Mouse (Mus musculus): Measurements from ENCODE around the gene 1700001K19Rik.
"Not testable (repeated sequence)": the region's sequence is repeated elsewhere in the genome, so short reads cannot be mapped to it uniquely, and the experiment has no call there.

1700001K19Rik gene

GRCm38 (mm10) chr12:110682561-110683299, at the start of gene 1700001K19Rik:
TSS of gene 1700001K19Rik (minus strand) at chr12:110682619.
- no peak for DNase-seq

GRCm38 (mm10) chr12:110726428-110726827, 44.0 kb upstream of the 1700001K19Rik start:
- no peak for DNase-seq

- DNase-seq, result no peak
Observed at GRCm38 (mm10) chr12:110725489-110725888, 43.1 kb upstream of the 1700001K19Rik start.

GRCm38 (mm10) chr12:110725051-110725450, 42.6 kb upstream of the 1700001K19Rik start:
- no peak for DNase-seq

GRCm38 (mm10) chr12:110716004-110716403, 33.6 kb upstream of the 1700001K19Rik start:
- DNase-seq, result no peak

- no peak for DNase-seq
Observed at GRCm38 (mm10) chr12:110714215-110714614, 31.8 kb upstream of the 1700001K19Rik start.

GRCm38 (mm10) chr12:110713784-110714183, 31.4 kb upstream of the 1700001K19Rik start:
- no peak for DNase-seq

- no peak for DNase-seq
Observed at GRCm38 (mm10) chr12:110711270-110711669, 28.9 kb upstream of the 1700001K19Rik start.

- no peak for DNase-seq
Observed at GRCm38 (mm10) chr12:110707451-110707850, 25.0 kb upstream of the 1700001K19Rik start.

GRCm38 (mm10) chr12:110706337-110707231, 24.2 kb upstream of the 1700001K19Rik start:
- DNase-seq, result peak; percentile 55 to 56

GRCm38 (mm10) chr12:110705419-110705818, 23.0 kb upstream of the 1700001K19Rik start:
- DNase-seq, result not testable (repeated sequence)

GRCm38 (mm10) chr12:110703682-110704081, 21.3 kb upstream of the 1700001K19Rik start:
- DNase-seq, result no peak

- DNase-seq, result peak; percentile 72 to 78
Observed at GRCm38 (mm10) chr12:110703008-110703471, 20.6 kb upstream of the 1700001K19Rik start.

- DNase-seq, result no peak
Observed at GRCm38 (mm10) chr12:110702556-110702955, 20.1 kb upstream of the 1700001K19Rik start, which contains the start of gene Hsp90aa1. TSS of gene Hsp90aa1 (minus strand) at chr12:110702728.

- DNase-seq, result not testable (repeated sequence)
Observed at GRCm38 (mm10) chr12:110701363-110701762, 18.9 kb upstream of the 1700001K19Rik start.

- DNase-seq, result no peak
Observed at GRCm38 (mm10) chr12:110700730-110701129, 18.3 kb upstream of the 1700001K19Rik start.

GRCm38 (mm10) chr12:110699171-110699547, 16.7 kb upstream of the 1700001K19Rik start:
- DNase-seq, result no peak

GRCm38 (mm10) chr12:110698523-110699170, 16.2 kb upstream of the 1700001K19Rik start:
- DNase-seq, result no peak

- DNase-seq, result no peak
Observed at GRCm38 (mm10) chr12:110698080-110698479, 15.7 kb upstream of the 1700001K19Rik start.

GRCm38 (mm10) chr12:110697457-110697856, 15.0 kb upstream of the 1700001K19Rik start:
- no peak for DNase-seq

- no peak for DNase-seq
Observed at GRCm38 (mm10) chr12:110696975-110697400, 14.6 kb upstream of the 1700001K19Rik start.

GRCm38 (mm10) chr12:110696173-110696974, 14.0 kb upstream of the 1700001K19Rik start:
- DNase-seq, result peak; percentile 99

All from thymus, postnatal 36 days (tissue).